Comparison of ENCODE assay signal across 35 mouse cellular contexts in genomic region chr13:99314098-99314497, GRCm38 (mm10).
"Had no signal": no experiment of that assay in that cellular context is flagged by ENCODE, and none has a peak within 500 bp of the region (broad histone marks: within the 10 kb centered on the region; RNA-seq: fewer than 3 reads in every experiment).

No protein-coding gene starts in this region.

- H3K27ac ChIP-seq: heart, embryonic 13.5 days; heart, embryonic 15.5 days; hindbrain, embryonic 10.5 days; hindbrain, embryonic 12.5 days; hindbrain, embryonic 13.5 days; hindbrain, embryonic 14.5 days; hindbrain, embryonic 15.5 days; hindbrain, postnatal 0 days; intestine, embryonic 15.5 days; kidney, embryonic 15.5 days; kidney, postnatal 0 days; layer of hippocampus, adult 2 months; left cerebral cortex, adult 2 months had no signal

- H3K4me2 ChIP-seq: heart, embryonic 11.5 days; heart, embryonic 12.5 days; heart, embryonic 13.5 days; heart, embryonic 15.5 days; hindbrain, embryonic 12.5 days; hindbrain, embryonic 13.5 days; hindbrain, embryonic 14.5 days; hindbrain, embryonic 15.5 days; intestine, embryonic 15.5 days; kidney, embryonic 15.5 days had no signal

- H3K9me3 ChIP-seq: heart, embryonic 12.5 days; heart, embryonic 13.5 days; heart, embryonic 15.5 days; hindbrain, embryonic 10.5 days; hindbrain, embryonic 12.5 days; hindbrain, embryonic 13.5 days; hindbrain, embryonic 15.5 days; intestine, embryonic 15.5 days; kidney, embryonic 15.5 days had no signal

- H3K4me3 ChIP-seq: heart, embryonic 12.5 days; heart, embryonic 13.5 days; heart, embryonic 15.5 days; hindbrain, embryonic 10.5 days; hindbrain, embryonic 12.5 days; hindbrain, embryonic 13.5 days; hindbrain, embryonic 15.5 days; intestine, embryonic 15.5 days; kidney, embryonic 15.5 days; layer of hippocampus, adult 2 months; left cerebral cortex, adult 2 months had no signal

- H3K27me3 ChIP-seq: heart, embryonic 12.5 days; heart, embryonic 13.5 days; heart, embryonic 15.5 days; hindbrain, embryonic 12.5 days; hindbrain, embryonic 13.5 days; hindbrain, embryonic 15.5 days; intestine, embryonic 15.5 days; kidney, embryonic 15.5 days had no signal

- ATAC-seq: hindbrain, embryonic 16.5 days; hindbrain, postnatal 0 days; inflammation-experienced regulatory T-cells, adult 6 months; intestine, embryonic 15.5 days; intestine, embryonic 16.5 days; intestine, postnatal 0 days had no signal

- H3K9ac ChIP-seq: heart, embryonic 12.5 days; heart, embryonic 13.5 days; heart, embryonic 15.5 days; hindbrain, embryonic 12.5 days; hindbrain, embryonic 13.5 days; hindbrain, embryonic 14.5 days; hindbrain, embryonic 15.5 days; intestine, embryonic 15.5 days; kidney, embryonic 15.5 days had no signal

- DNase-seq: heart, postnatal 10 days; heart, postnatal 14 days; heart, postnatal 36 days; heart, postnatal 4 days; kidney, adult 11 months; kidney, adult 18-20 months; kidney, adult 2 months; kidney, adult 8-10 months; kidney, adult 9 months; kidney, postnatal 10 days; kidney, postnatal 14 days; kidney, postnatal 25 days; kidney, postnatal 36 days; kidney, postnatal 4 days; layer of hippocampus, adult 9-11 months; layer of hippocampus, postnatal 36 days had no signal

- H3K36me3 ChIP-seq: intestine, embryonic 15.5 days had no signal

- H3K4me1 ChIP-seq: heart, embryonic 12.5 days; heart, embryonic 15.5 days; hindbrain, embryonic 12.5 days; hindbrain, embryonic 13.5 days; hindbrain, embryonic 15.5 days; intestine, embryonic 15.5 days had no signal
